Mouse (Mus musculus) Patski (cell line): ENCODE data around the gene Wdr31. TPM values are rescaled to one million over a fixed set of nuclear protein-coding genes. Genes with fewer than 3 reads are reported as not detected.
A peak's percentile ranks its signal among the peaks of the same experiment; 100 is the strongest.

Experiments
- ATAC-seq: fragments of 100-300 bp; one replicate; pipeline ENCODE4 v1.8.0; 2021
- CTCF ChIA-PET: fragments of 350-600 bp; sonication (Branson Sonifier 250); formaldehyde crosslinking; loops from one replicate; lab custom pipeline; 2022; ENCODE audit warnings: inconsistent platforms; lab: Charles Lee
- POLR2A ChIA-PET: fragments of 350-600 bp; sonication (Branson Sonifier 250); formaldehyde crosslinking; loops from one replicate; lab custom pipeline; 2022; ENCODE audit warnings: antibody characterized with exemption, inconsistent platforms; lab: Charles Lee
- DNase-seq: peaks from one replicate; pipeline ENCODE4 v3.0.0-alpha.2; 2011; ENCODE audit warnings: low read depth, low spot score
- H3K27me3 ChIP-seq: fragments of 371-371 bp; one replicate; pipeline ENCODE4 v1.5.1; 2021
- CTCF ChIP-seq: fragments of 100-300 bp; IDR thresholded peaks from one replicate; pipeline ENCODE4 v1.5.1; 2021
- in situ Hi-C: fragments of 300-500 bp; cut with MboI; formaldehyde crosslinking; loops from 3 replicates; pipeline ENCODE4 v1.11.1; 2018; ENCODE audit warnings: low pct_unique_long_range_greater_than_20kb, mixed read lengths
- polyA plus RNA-seq: library from polyadenylated mRNA; unstranded; gene quantifications from one replicate; pipeline ENCODE4 v1.2.3, GENCODE M21; 2021

The Wdr31 gene
- polyA plus RNA-seq, 1 experiment from 2014 or later: 8.5 TPM

DNA sequence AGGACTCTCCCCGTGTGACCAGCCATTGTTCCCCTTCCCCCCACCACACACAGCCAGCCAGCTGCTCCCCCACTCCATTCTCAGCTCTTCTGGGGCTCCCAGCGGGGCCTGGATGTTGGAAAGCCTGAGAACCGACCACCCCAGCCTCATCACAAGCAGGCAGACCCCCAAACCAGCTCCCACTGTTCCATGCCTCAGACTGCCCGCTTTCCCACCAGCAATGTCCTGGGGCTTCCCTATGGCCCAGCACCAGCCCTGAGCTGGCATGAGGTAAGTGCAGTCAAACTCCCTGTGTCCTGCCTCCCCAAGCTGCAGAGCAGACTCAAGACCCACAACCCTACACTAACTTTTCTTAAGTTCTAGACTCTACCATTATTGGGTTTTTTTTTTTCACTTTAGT, 64.6 kb downstream of the Wdr31 start:
- in situ Hi-C loops: loop anchor here (5.0 kb wide), 1 partner anchor 101 kb away; no protein-coding TSS in a partner anchor
- no peak for TF ChIP-seq CTCF
- DNase-seq (no peak), ATAC-seq (no peak)
- ChIA-PET POLR2A (no interaction called here), CTCF (interaction anchor here (1.1 kb wide), 1 partner anchor 9 kb away, joined by 3 read pairs; no protein-coding TSS in a partner anchor)
- no peaks in the 10 kb centered on the region for H3K27me3 ChIP-seq

- DNase-seq (peak; percentile 28), ATAC-seq (no peak)
- CTCF ChIA-PET: interaction anchor here (1.6 kb wide), 1 partner anchor 9 kb away, joined by 5 read pairs; no protein-coding TSS in a partner anchor
- TF ChIP-seq CTCF: no peak
- POLR2A ChIA-PET: no interaction called here
- no peaks in the 10 kb centered on the region for H3K27me3 ChIP-seq
- in situ Hi-C loops: no loop called here
These were observed 71.7 kb downstream of the Wdr31 start for GRCm38 (mm10) chr4:62398956-62399355.

Other genes with a start within 250 kb of the Wdr31 start
- 8.0 TPM for gene Zfp37, start 239.8 kb downstream of the Wdr31 start, polyA plus RNA-seq
- 18.8 TPM for gene Slc31a2, start 208.3 kb downstream of the Wdr31 start, polyA plus RNA-seq
- 22.5 TPM for gene Fkbp15, start 110.3 kb downstream of the Wdr31 start, polyA plus RNA-seq
- gene Slc31a1, start 110.2 kb downstream of the Wdr31 start, polyA plus RNA-seq: 36.8 TPM
- 32.2 TPM for gene Cdc26, start 62.3 kb downstream of the Wdr31 start, polyA plus RNA-seq
- gene Prpf4, start 62.1 kb downstream of the Wdr31 start, polyA plus RNA-seq: 10.9 TPM
- 0.96 TPM for gene Rnf183, start 35.6 kb downstream of the Wdr31 start, polyA plus RNA-seq
- gene Bspry, start 9.2 kb upstream of the Wdr31 start, polyA plus RNA-seq: 3.3 TPM
- gene Hdhd3, start 32.6 kb upstream of the Wdr31 start, polyA plus RNA-seq: 9.2 TPM
- 40.5 TPM for gene Alad, start 49.0 kb upstream of the Wdr31 start, polyA plus RNA-seq
- gene Pole3, start 54.2 kb upstream of the Wdr31 start, polyA plus RNA-seq: 36.4 TPM
- 0.17 TPM for gene 4933430I17Rik, start 54.5 kb upstream of the Wdr31 start, polyA plus RNA-seq
- 8.2 TPM for gene Rgs3, start 89.0 kb upstream of the Wdr31 start, polyA plus RNA-seq